Mouse (Mus musculus) kidney, adult 2 months (tissue): Measurements from ENCODE around the gene Atp11a.

ENCODE experiments used
- CTCF ChIP-seq: fragments of 200-500 bp; conservative IDR thresholded peaks from 2 replicates; pipeline ENCODE4 v1.5.1; 2011; ENCODE audit warnings: low read depth, mild to moderate bottlenecking, control low read depth, low read length, moderate library complexity, mixed read lengths; ENCODE audit not compliant: insufficient read depth, insufficient read length
- POLR2A ChIP-seq: fragments of 200-500 bp; IDR thresholded peaks from one replicate; pipeline ENCODE4 v1.6.1; 2011; ENCODE audit warnings: low read depth, low read length, control low read depth

- TF ChIP-seq POLR2A: no peak
- TF ChIP-seq CTCF: no peak
Observed at GRCm38 (mm10) chr8:12825686-12826237, 68.9 kb downstream of the Atp11a start.
